In genomic region chr3:131320184-131320583, GRCm38 (mm10) we compare ENCODE assay signal across 8 mouse cellular contexts. TPM values are rescaled to one million over a fixed set of nuclear protein-coding genes. Genes with fewer than 3 reads are reported as not detected.
A peak's percentile ranks its signal among the peaks of the same experiment; 100 is the strongest.
DNase-seq lines count a peak whose midpoint lies in the region; ATAC-seq and TF ChIP-seq lines count a peak whose summit lies in the region.

No protein-coding gene starts in this region.

- no peak for ATAC-seq in kidney, embryonic 14.5 days (ENCODE audit: low FRiP score, low TSS enrichment)
- peak; percentile 44; the same call in 1 of the 2 replicates for ATAC-seq in limb, embryonic 14.5 days (ENCODE audit: low FRiP score, low read depth)
- ATAC-seq in neural tube, embryonic 14.5 days (ENCODE audit: low read depth) = 0 out of 2 replicates have a peak, but pooled peaks have one; percentile 42

- peak; percentile 64 for DNase-seq in kidney, adult 11 months
- peak; percentile 84 to 88 for DNase-seq in cerebellum, adult 18-20 months
- peak; percentile 61 to 73 for DNase-seq in frontal cortex, postnatal 25 days (ENCODE audit: low spot score in 2 of 2)
- DNase-seq in kidney, adult 8-10 months = peak; percentile 67 to 82
- peak; percentile 84 for DNase-seq in limb, embryonic 14.5 days (ENCODE audit: low spot score)

- no peaks in the 10 kb centered on the region for H3K4me1 ChIP-seq in kidney, embryonic 14.5 days (ENCODE audit: control insufficient read depth, insufficient read depth, low read length)
- H3K4me1 ChIP-seq in limb, embryonic 14.5 days (ENCODE audit: control insufficient read depth, insufficient read depth, low read length) = peaks cover 17% of the 10 kb centered on the region
- H3K4me1 ChIP-seq in neural tube, embryonic 14.5 days (ENCODE audit: control insufficient read depth, insufficient read depth, low read length) = no peaks in the 10 kb centered on the region
- 0 out of 2 replicates have a peak, but pooled peaks cover 4% of the 10 kb centered on the region for H3K4me1 ChIP-seq in testis, adult 2 months (ENCODE audit: control insufficient read depth, insufficient read depth, low read length)

- H3K27me3 ChIP-seq in kidney, embryonic 14.5 days (ENCODE audit: control insufficient read depth, insufficient read depth, low read length) = no peaks in the 10 kb centered on the region
- no peaks in the 10 kb centered on the region for H3K27me3 ChIP-seq in limb, embryonic 14.5 days (ENCODE audit: control insufficient read depth, insufficient read depth, low read length)
- H3K27me3 ChIP-seq in neural tube, embryonic 14.5 days (ENCODE audit: control insufficient read depth, insufficient read depth, low read length) = 0 out of 2 replicates have a peak, but pooled peaks cover 3% of the 10 kb centered on the region
- no peaks in the 10 kb centered on the region for H3K27me3 ChIP-seq in testis, adult 2 months (ENCODE audit: control insufficient read depth, insufficient read depth, low read length)

- no peak overlapping the region for H3K9ac ChIP-seq in kidney, embryonic 14.5 days (ENCODE audit: low read depth, low read length)
- H3K9ac ChIP-seq in limb, embryonic 14.5 days (ENCODE audit: low read depth, low read length, severe bottlenecking) = no peak overlapping the region
- no peak overlapping the region for H3K9ac ChIP-seq in neural tube, embryonic 14.5 days (replicated peaks; ENCODE audit: low read depth, low read length)

- peak; percentile 70; the same call in 1 of the 2 replicates for TF ChIP-seq CTCF in testis, adult 2 months (IDR thresholded peaks at IDR 0.05; ENCODE audit: control insufficient read depth, insufficient read depth, insufficient replicate concordance, low read depth, low read length)

- no peak overlapping the region for H3K4me2 ChIP-seq in kidney, embryonic 14.5 days (replicated peaks; ENCODE audit: low read depth, low read length)
- peak overlapping the region; percentile 41 for H3K4me2 ChIP-seq in limb, embryonic 14.5 days (replicated peaks; ENCODE audit: low read depth, low read length, severe bottlenecking)
- no peak overlapping the region for H3K4me2 ChIP-seq in neural tube, embryonic 14.5 days (ENCODE audit: low read depth, low read length)

- TF ChIP-seq POLR2A in limb, embryonic 14.5 days (IDR thresholded peaks at IDR 0.05; ENCODE audit: borderline replicate concordance, extremely low read depth, insufficient read depth, insufficient read length) = no peak
- no peak for TF ChIP-seq POLR2A in testis, adult 2 months (IDR thresholded peaks at IDR 0.05; ENCODE audit: control insufficient read depth, low read depth, low read length)

- H3K9me3 ChIP-seq in kidney, embryonic 14.5 days (ENCODE audit: control insufficient read depth, low read length) = no peaks in the 10 kb centered on the region
- H3K9me3 ChIP-seq in limb, embryonic 14.5 days (ENCODE audit: control insufficient read depth, low read length) = no peaks in the 10 kb centered on the region
- no peaks in the 10 kb centered on the region for H3K9me3 ChIP-seq in neural tube, embryonic 14.5 days (ENCODE audit: control insufficient read depth, low read length)

- no peak overlapping the region for H3K4me3 ChIP-seq in kidney, embryonic 14.5 days (ENCODE audit: low read length)
- H3K4me3 ChIP-seq in limb, embryonic 14.5 days (replicated peaks; ENCODE audit: low read length) = no peak overlapping the region; the same call in 1 of the 2 replicates
- H3K4me3 ChIP-seq in neural tube, embryonic 14.5 days (ENCODE audit: low read depth, low read length) = no peak overlapping the region
- no peak overlapping the region for H3K4me3 ChIP-seq in testis, adult 2 months (ENCODE audit: control insufficient read depth, low read depth, low read length)

- H3K27ac ChIP-seq in kidney, embryonic 14.5 days (ENCODE audit: low read depth, low read length) = no peak overlapping the region
- no peak overlapping the region for H3K27ac ChIP-seq in limb, embryonic 14.5 days (replicated peaks; ENCODE audit: low read depth, low read length)
- no peak overlapping the region for H3K27ac ChIP-seq in neural tube, embryonic 14.5 days (ENCODE audit: low read depth, low read length)
- no peak overlapping the region for H3K27ac ChIP-seq in testis, adult 2 months (ENCODE audit: control insufficient read depth, insufficient read depth, low read depth, low read length)

- WGBS in kidney, embryonic 14.5 days = 12% methylated on average over 3 of the region's 3 CpGs
- 6% methylated on average over 3 of the region's 3 CpGs for WGBS in limb, embryonic 14.5 days
- 8% methylated on average over 3 of the region's 3 CpGs for WGBS in neural tube, embryonic 14.5 days

- no peaks in the 10 kb centered on the region for H3K36me3 ChIP-seq in kidney, embryonic 14.5 days (ENCODE audit: control insufficient read depth, insufficient read depth, low read length)
- no peaks in the 10 kb centered on the region for H3K36me3 ChIP-seq in limb, embryonic 14.5 days (ENCODE audit: control insufficient read depth, insufficient read depth, low read length)
- H3K36me3 ChIP-seq in neural tube, embryonic 14.5 days (ENCODE audit: control insufficient read depth, insufficient read depth, low read length) = no peaks in the 10 kb centered on the region
- no peaks in the 10 kb centered on the region for H3K36me3 ChIP-seq in testis, adult 2 months (ENCODE audit: control insufficient read depth, insufficient read depth, low read length)

RNA-seq across cellular contexts. Expression of gene Cyp2u1, which starts 17.2 kb away (rescaled TPM):
- polyA plus RNA-seq in kidney, embryonic 14.5 days (2014; fragmentation: Nextera tagmentation; extraction: Ambion mirVana) = 1.4 and 2.4 TPM in 2 replicates
- 1.2 and 1.4 TPM in 2 replicates for polyA plus RNA-seq in limb, embryonic 14.5 days (2012; rRNA removed)
- polyA plus RNA-seq in limb, embryonic 14.5 days (2014; fragmentation: Nextera tagmentation; extraction: Ambion mirVana) = 1.7 and 1.8 TPM in 2 replicates
- polyA plus RNA-seq in neural tube, embryonic 14.5 days (2014; fragmentation: Nextera tagmentation; extraction: Ambion mirVana) = 9.0 and 9.4 TPM in 2 replicates
- polyA plus RNA-seq in testis, adult 2 months (2012; rRNA removed) = 4.6 and 4.7 TPM in 2 replicates

RNA-seq across cellular contexts. Expression of gene Hadh, which starts 48.3 kb away (rescaled TPM):
- polyA plus RNA-seq in kidney, embryonic 14.5 days (2014; fragmentation: Nextera tagmentation; extraction: Ambion mirVana) = 130 and 134 TPM in 2 replicates
- 106 TPM in 2 replicates for polyA plus RNA-seq in limb, embryonic 14.5 days (2012; rRNA removed)
- polyA plus RNA-seq in limb, embryonic 14.5 days (2014; fragmentation: Nextera tagmentation; extraction: Ambion mirVana) = 116 and 123 TPM in 2 replicates
- polyA plus RNA-seq in neural tube, embryonic 14.5 days (2014; fragmentation: Nextera tagmentation; extraction: Ambion mirVana) = 18.4 and 30.6 TPM in 2 replicates
- polyA plus RNA-seq in testis, adult 2 months (2012; rRNA removed) = 30.2 and 36.2 TPM in 2 replicates
